Mouse (Mus musculus): ENCODE measurements around the gene B4galnt2. TPM values are rescaled to one million over a fixed set of nuclear protein-coding genes. Genes with fewer than 3 reads are reported as not detected.
"Not testable (repeated sequence)": the region's sequence is repeated elsewhere in the genome, so short reads cannot be mapped to it uniquely, and the experiment has no call there.

B4galnt2 gene
- polyA plus RNA-seq, 1 experiment: not detected

DNA sequence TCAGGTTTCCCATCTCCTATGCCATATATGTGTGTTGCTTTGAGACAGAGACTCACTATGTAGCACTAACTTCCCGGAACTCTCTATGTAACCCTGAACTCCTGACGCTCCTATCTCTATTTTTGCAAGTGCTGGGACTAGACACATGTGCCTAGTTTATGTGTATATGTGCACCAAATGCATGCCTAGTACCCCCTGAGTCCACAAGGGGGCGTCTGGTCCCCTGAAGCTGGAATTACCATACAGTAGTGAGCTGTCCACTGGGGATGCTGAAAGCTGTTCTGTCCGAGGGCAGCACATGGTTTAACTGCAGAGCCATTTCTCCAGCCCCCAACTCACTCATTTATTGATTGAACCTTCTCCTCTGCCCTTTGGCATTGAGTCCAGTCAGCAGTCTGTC, 11.7 kb upstream of the B4galnt2 start:
- H3K27me3 ChIP-seq (ENCODE audit: control insufficient read depth): peaks cover 5% of the 10 kb centered on the region
- H3K9me3 ChIP-seq (ENCODE audit: control insufficient read depth, low read length): peaks cover 7% of the 10 kb centered on the region
- H3K36me3 ChIP-seq (ENCODE audit: control insufficient read depth): no peaks in the 10 kb centered on the region
- no peaks in the 10 kb centered on the region for H3K4me1 ChIP-seq (ENCODE audit: control insufficient read depth)
- no peak for TF ChIP-seq GATA1 (IDR thresholded peaks at IDR 0.05; ENCODE audit: low read length)
- TF ChIP-seq TAL1 (IDR thresholded peaks at IDR 0.05; ENCODE audit: low read length): no peak
- no peak overlapping the region for H3K4me3 ChIP-seq (replicated peaks)

DNA sequence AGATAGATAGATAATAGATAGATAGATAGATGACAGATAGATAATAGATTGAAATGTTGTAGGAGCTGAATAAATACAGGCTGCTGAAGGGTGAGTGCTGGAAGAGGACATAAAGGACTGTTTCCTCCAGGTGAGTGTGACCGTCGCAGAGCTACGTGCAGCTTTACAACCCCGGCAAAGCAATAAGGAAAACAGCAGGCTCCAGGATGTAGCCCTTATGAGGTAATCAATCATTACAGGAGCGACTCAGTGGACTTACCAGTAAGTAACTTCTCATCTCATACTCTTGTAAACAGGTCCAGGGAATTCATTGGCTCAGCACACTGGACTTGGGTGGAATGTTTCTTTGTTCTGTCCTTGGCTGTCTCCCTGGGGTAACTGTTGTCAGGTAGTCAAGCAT, 11.3 kb upstream of the B4galnt2 start:
- TF ChIP-seq GATA1 (IDR thresholded peaks at IDR 0.05; ENCODE audit: low read length): no peak
- TF ChIP-seq TAL1 (IDR thresholded peaks at IDR 0.05; ENCODE audit: low read length): no peak
- no peaks in the 10 kb centered on the region for H3K4me1 ChIP-seq (ENCODE audit: control insufficient read depth)
- peaks cover 5% of the 10 kb centered on the region for H3K27me3 ChIP-seq (ENCODE audit: control insufficient read depth)
- H3K9me3 ChIP-seq (ENCODE audit: control insufficient read depth, low read length): peaks cover 7% of the 10 kb centered on the region
- H3K36me3 ChIP-seq (ENCODE audit: control insufficient read depth): no peaks in the 10 kb centered on the region
- H3K4me3 ChIP-seq (replicated peaks): no peak overlapping the region

GRCm38 (mm10) chr11:95924215-95924614, 9.5 kb upstream of the B4galnt2 start:
- peaks cover 7% of the 10 kb centered on the region for H3K9me3 ChIP-seq (ENCODE audit: control insufficient read depth, low read length)
- no peak overlapping the region for H3K4me3 ChIP-seq (replicated peaks)
- no peaks in the 10 kb centered on the region for H3K36me3 ChIP-seq (ENCODE audit: control insufficient read depth)
- no peaks in the 10 kb centered on the region for H3K4me1 ChIP-seq (ENCODE audit: control insufficient read depth)
- H3K27me3 ChIP-seq (ENCODE audit: control insufficient read depth): peaks cover 5% of the 10 kb centered on the region
- TF ChIP-seq GATA1 (IDR thresholded peaks at IDR 0.05; ENCODE audit: low read length): no peak
- no peak for TF ChIP-seq TAL1 (IDR thresholded peaks at IDR 0.05; ENCODE audit: low read length)

DNA sequence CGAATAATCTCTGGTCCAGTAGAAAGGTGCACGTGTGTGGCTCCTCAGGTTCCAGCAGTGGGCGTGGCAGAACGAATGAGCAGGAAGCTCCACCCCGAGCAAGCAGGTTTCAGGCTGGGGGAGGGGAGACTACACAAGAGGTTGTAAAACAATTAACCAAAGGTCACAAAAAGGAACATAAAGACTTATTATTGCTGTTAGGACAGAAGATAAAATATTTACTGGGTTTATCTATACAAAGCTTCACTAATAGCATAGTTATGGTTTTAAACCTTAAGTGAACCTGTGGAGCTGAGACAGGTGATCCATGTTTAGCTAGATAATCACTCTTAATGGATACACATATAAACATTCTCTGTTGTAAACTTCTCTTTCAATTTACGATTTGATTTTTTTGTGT, 8.8 kb upstream of the B4galnt2 start:
- not testable (repeated sequence) for H3K27me3 ChIP-seq (ENCODE audit: control insufficient read depth); H3K9me3 ChIP-seq (ENCODE audit: control insufficient read depth, low read length); H3K36me3 ChIP-seq (ENCODE audit: control insufficient read depth); H3K4me3 ChIP-seq (replicated peaks); H3K4me1 ChIP-seq (ENCODE audit: control insufficient read depth)

- TF ChIP-seq GATA1 (IDR thresholded peaks at IDR 0.05; ENCODE audit: low read length) (no peak), TAL1 (IDR thresholded peaks at IDR 0.05; ENCODE audit: low read length) (no peak)
Measured at GRCm38 (mm10) chr11:95921991-95922621, 7.4 kb upstream of the B4galnt2 start.

GRCm38 (mm10) chr11:95916426-95916825, 1.7 kb upstream of the B4galnt2 start:
- Histone ChIP-seq H3K4me1 (ENCODE audit: control insufficient read depth) (peaks cover 5% of the 10 kb centered on the region), H3K9me3 (ENCODE audit: control insufficient read depth, low read length) (peaks cover 7% of the 10 kb centered on the region), H3K36me3 (ENCODE audit: control insufficient read depth) (no peaks in the 10 kb centered on the region), H3K4me3 (replicated peaks) (no peak overlapping the region), H3K27me3 (ENCODE audit: control insufficient read depth) (peaks cover 69% of the 10 kb centered on the region)
- TF ChIP-seq TAL1 (IDR thresholded peaks at IDR 0.05; ENCODE audit: low read length): no peak
- no peak for TF ChIP-seq GATA1 (IDR thresholded peaks at IDR 0.05; ENCODE audit: low read length)

More at GRCm38 (mm10) chr11:95921991-95922621, 7.4 kb upstream of the B4galnt2 start:
- Histone ChIP-seq H3K4me1 (ENCODE audit: control insufficient read depth) (no peaks in the 10 kb centered on the region), H3K4me3 (replicated peaks) (no peak overlapping the region), H3K36me3 (ENCODE audit: control insufficient read depth) (no peaks in the 10 kb centered on the region), H3K27me3 (ENCODE audit: control insufficient read depth) (peaks cover 21% of the 10 kb centered on the region), H3K9me3 (ENCODE audit: control insufficient read depth, low read length) (peaks cover 3% of the 10 kb centered on the region)

GRCm38 (mm10) chr11:95915006-95915710, 467 bp upstream of the B4galnt2 start:
- TF ChIP-seq GATA1 (IDR thresholded peaks at IDR 0.05; ENCODE audit: low read length): no peak
- no peak for TF ChIP-seq TAL1 (IDR thresholded peaks at IDR 0.05; ENCODE audit: low read length)
- no peaks in the 10 kb centered on the region for H3K36me3 ChIP-seq (ENCODE audit: control insufficient read depth)
- H3K9me3 ChIP-seq (ENCODE audit: control insufficient read depth, low read length): peaks cover 7% of the 10 kb centered on the region
- peaks cover 9% of the 10 kb centered on the region for H3K4me1 ChIP-seq (ENCODE audit: control insufficient read depth)
- peaks cover 73% of the 10 kb centered on the region for H3K27me3 ChIP-seq (ENCODE audit: control insufficient read depth)
- no peak overlapping the region for H3K4me3 ChIP-seq (replicated peaks)

DNA sequence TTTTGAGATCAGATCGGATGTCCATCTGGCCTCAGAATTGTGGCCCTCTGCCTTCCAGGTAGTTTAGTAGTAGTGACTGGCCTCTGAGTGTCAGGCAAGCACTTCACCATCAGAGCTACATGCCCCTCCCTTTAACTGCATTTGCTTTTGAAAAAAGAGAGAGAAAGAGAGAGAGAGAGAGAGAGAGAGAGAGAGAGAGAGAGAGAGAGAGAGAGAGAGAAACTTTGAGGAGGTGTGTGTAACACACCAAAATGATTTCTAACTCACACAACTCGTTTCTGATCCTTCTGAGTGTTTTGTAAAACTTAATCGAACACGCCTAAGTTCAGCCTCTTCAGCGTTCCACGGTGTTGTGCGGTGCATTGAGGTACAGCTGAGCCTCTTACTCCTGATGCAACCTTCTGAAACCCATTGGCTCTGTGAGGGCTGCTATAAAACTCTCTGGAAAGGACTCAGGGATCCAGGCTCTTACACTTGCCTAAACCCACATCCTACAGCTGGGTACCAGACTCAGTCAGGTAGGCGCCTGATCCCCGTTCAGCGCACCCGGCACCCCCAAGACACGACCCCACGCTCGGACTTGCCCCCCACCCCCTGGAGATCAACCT, 628 bp downstream of the B4galnt2 start:
- H3K4me1 ChIP-seq (ENCODE audit: control insufficient read depth): peaks cover 9% of the 10 kb centered on the region
- no peak overlapping the region for H3K4me3 ChIP-seq (replicated peaks)
- H3K27me3 ChIP-seq (ENCODE audit: control insufficient read depth): peaks cover 73% of the 10 kb centered on the region

DNA sequence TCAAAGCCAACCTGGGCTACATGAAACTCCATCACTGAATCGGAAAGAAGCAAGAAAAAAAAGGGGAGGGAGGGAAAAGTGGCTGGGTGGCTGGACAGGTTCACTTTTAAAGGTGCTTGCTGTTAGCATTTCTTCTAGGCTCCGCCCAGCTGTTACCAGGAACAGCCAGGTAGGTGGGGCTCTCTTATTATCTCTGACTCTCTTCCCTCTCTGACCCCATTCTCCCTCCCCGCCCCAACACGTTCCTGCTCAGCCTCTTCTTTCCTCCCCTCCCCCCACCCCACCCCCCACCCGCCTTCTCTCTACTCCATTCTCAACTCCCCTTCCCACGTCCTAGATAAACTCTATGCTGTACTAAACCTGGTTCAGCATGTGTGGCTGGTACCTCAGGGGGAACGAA, 3.1 kb downstream of the B4galnt2 start:
- H3K4me3 ChIP-seq (replicated peaks): no peak overlapping the region
- H3K27me3 ChIP-seq (ENCODE audit: control insufficient read depth): peaks cover 54% of the 10 kb centered on the region
- peaks cover 9% of the 10 kb centered on the region for H3K4me1 ChIP-seq (ENCODE audit: control insufficient read depth)
- no peaks in the 10 kb centered on the region for H3K36me3 ChIP-seq (ENCODE audit: control insufficient read depth)
- peaks cover 7% of the 10 kb centered on the region for H3K9me3 ChIP-seq (ENCODE audit: control insufficient read depth, low read length)
- TF ChIP-seq TAL1 (IDR thresholded peaks at IDR 0.05; ENCODE audit: low read length) (no peak), GATA1 (IDR thresholded peaks at IDR 0.05; ENCODE audit: low read length) (no peak)

More for the DNA sequence above, 628 bp downstream of the B4galnt2 start:
- H3K9me3 ChIP-seq (ENCODE audit: control insufficient read depth, low read length): peaks cover 7% of the 10 kb centered on the region
- TF ChIP-seq TAL1 (IDR thresholded peaks at IDR 0.05; ENCODE audit: low read length) (no peak), GATA1 (IDR thresholded peaks at IDR 0.05; ENCODE audit: low read length) (no peak)
- no peaks in the 10 kb centered on the region for H3K36me3 ChIP-seq (ENCODE audit: control insufficient read depth)

Data from erythroblast, embryonic 14.5 days (primary cell).